Mouse (Mus musculus): ENCODE data around the gene Trpt1.
"Not testable (repeated sequence)": the region's sequence is repeated elsewhere in the genome, so short reads cannot be mapped to it uniquely, and the experiment has no call there.

Gene Trpt1

GRCm38 (mm10) chr19:6974211-6975205 lies 21.4 kb upstream of the Trpt1 start, which contains the start of gene Ppp1r14b:
Ppp1r14b (plus strand) TSS chr19:6974968.
- no peak for DNase-seq (ENCODE audit: low spot score)

GRCm38 (mm10) chr19:6975537-6976521 lies 20.1 kb upstream of the Trpt1 start, which contains the start of gene Plcb3:
Plcb3 (minus strand) TSS chr19:6976470.
- no peak for DNase-seq (ENCODE audit: low spot score)

- DNase-seq (ENCODE audit: low spot score) = no peak
These were observed 17.9 kb upstream of the Trpt1 start for GRCm38 (mm10) chr19:6977759-6978638.

DNA sequence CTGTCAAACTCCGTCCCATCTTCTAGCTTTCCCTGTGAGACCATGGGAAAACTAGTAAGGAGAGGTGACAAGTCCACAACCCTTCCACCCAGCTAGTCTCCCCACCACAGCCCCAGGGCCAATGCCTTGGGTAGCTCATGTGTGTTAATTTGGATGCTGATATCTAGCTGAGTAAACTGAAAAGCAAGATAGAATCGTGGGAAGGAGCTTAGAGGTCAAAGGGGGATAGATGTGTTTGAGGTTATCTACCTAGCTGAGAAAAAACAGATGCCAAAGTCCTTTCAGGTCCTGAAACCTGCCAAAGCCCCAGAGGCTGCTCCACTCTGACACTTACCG lies 17.3 kb upstream of the Trpt1 start:
- no peak for DNase-seq (ENCODE audit: low spot score)

DNA sequence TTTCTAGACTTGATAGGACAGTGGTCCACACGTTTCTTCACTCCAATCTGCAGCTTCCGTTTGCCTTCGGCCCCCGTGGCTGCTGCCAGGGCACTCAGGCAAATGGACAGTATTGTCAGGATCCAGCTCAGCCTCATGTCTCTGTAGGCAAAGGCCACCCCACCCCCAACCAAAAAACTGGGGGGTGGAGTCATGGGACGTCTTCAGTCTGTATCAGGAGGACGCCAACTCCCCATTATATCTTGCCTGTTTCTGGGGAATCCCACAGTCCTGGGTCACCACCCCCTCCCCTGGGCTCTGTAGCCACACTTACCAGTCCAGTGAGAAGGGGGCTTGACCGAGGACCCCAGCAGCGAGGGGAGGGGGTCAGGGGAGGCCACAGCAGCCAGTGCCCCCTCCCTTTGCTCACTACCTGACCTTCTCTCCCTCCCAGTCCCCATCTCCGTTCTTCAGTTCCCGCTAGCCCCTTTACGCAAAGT lies 16.9 kb upstream of the Trpt1 start:
- DNase-seq (ENCODE audit: low spot score) = no peak

DNA sequence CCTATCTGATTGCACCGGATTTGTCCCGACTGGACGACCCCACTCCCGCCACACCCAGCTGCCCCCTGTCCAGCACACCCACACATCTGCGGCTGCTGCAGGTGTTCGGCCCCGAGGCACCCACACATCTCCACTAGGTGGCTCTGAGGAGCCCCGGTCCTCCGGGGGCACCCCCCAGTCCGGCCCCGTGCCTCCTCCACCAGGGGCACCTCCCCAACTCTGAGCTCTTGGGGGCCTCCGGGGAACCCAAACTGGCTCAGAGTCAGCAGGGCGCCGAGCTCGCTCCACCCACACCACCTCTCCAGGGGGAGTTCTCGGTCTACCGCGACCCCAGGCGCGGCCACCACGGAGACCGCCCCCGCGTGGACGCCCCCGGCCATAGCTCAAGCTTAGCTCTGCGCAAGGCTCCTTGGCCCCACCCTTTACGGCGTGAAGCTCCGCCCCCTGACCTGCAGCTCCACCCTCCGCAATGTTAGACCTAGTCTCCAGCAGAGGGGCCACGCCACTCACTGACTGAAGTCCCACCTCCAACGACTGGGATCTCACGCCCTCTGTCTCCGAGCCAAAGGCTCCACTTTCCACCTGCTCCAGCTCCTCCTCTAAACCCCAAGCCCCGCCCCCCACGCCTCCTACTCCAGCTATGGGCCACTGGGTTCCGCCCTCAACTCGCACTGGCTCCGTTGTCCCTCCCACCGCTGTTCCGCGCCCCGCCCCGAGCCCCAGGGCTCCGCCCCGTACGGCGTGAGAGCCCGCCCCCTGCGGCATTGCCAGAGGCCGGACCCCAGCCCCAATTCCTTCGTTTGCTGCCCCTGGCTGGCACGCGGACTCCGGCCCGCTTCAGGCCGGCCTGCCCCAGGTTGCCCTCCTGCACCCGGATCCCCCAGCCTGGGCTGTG lies 16.2 kb upstream of the Trpt1 start:
- peak; percentile 99 for DNase-seq (ENCODE audit: low spot score)

DNA sequence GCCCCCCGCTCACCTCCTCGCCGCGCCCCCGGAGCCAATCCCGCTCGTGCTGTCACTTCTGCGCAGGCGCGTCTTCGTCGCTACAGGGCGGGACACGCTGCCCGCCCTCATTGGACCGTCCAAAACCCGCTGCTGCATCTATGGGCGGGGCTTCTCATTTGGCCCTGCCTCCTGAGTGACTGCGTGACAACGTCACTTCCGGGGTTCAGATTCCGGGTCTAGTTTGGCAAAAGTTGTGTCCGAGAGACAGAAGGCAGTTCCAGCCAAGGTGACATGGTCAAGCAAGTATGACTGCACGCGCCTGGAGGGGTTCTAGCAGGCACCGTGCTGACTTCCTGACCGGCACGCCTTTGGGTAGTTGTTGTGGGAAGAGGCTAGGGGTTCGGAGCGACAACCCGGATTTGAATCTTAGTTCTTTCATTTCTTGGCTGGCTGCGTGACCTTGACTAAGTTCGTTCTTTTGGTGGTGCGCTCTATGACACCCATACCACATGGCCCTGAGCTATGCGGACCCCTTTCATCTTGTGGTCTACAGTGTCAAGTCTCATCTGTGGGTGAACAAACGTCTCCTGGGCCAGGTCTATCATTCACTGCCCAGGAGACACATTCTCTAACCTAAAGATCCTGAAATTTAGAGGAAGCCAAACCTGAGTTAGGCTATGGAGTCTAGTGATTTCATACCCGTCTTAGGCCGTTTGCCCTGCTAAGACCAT lies 15.4 kb upstream of the Trpt1 start, which contains the start of gene Fkbp2:
TSS of gene Fkbp2 (minus strand) at position 121 of the 713 bp plus-strand sequence.
- DNase-seq (ENCODE audit: low spot score) = peak; percentile 99

- DNase-seq (ENCODE audit: low spot score) = no peak
These were observed 14.5 kb upstream of the Trpt1 start for GRCm38 (mm10) chr19:6981465-6981864.

GRCm38 (mm10) chr19:6983621-6984020 lies 12.3 kb upstream of the Trpt1 start:
- DNase-seq (ENCODE audit: low spot score) = no peak

DNA sequence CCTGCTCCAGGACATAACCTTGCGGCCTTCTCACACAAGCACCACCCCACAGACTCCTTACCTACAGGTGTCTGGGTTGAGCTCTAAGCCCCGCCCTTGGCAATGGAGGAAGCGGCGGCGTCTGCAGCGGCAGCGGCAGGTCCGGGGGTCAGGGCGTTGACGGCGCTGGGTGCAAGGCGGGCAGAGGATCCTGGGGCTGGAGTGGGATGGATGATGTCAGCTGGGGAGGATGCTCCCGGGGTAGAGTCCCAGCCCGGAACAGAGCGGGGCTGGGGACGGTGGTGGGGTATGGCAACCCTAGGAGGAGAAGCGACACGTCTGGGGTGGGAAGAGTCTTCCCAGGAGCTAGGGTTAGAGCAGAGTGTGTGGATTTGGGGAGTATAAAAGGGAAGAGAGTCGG lies 10.6 kb upstream of the Trpt1 start:
- no peak for DNase-seq (ENCODE audit: low spot score)

- DNase-seq (ENCODE audit: low spot score) = no peak
These were observed 9.8 kb upstream of the Trpt1 start for GRCm38 (mm10) chr19:6985951-6986708.

GRCm38 (mm10) chr19:6987061-6987903 lies 8.6 kb upstream of the Trpt1 start, which contains the start of gene Vegfb:
Vegfb (minus strand) TSS chr19:6987651.
- DNase-seq (ENCODE audit: low spot score) = no peak

GRCm38 (mm10) chr19:6987904-6988285 lies 8.0 kb upstream of the Trpt1 start:
- DNase-seq (ENCODE audit: low spot score) = no peak

GRCm38 (mm10) chr19:6989251-6989650 lies 6.7 kb upstream of the Trpt1 start:
- DNase-seq (ENCODE audit: low spot score) = no peak

- no peak for DNase-seq (ENCODE audit: low spot score)
These were observed 5.2 kb upstream of the Trpt1 start for GRCm38 (mm10) chr19:6990712-6991111.

- not testable (repeated sequence) for DNase-seq (ENCODE audit: low spot score)
These were observed 4.8 kb upstream of the Trpt1 start for GRCm38 (mm10) chr19:6991166-6991565.

GRCm38 (mm10) chr19:6992011-6992858 lies 3.7 kb upstream of the Trpt1 start, which contains the start of gene Dnajc4:
Dnajc4 (minus strand) TSS chr19:6992572.
- DNase-seq (ENCODE audit: low spot score) = peak; percentile 80

Measured in ovary, postnatal 10 days (tissue).